Mouse (Mus musculus) left cerebral cortex, adult 18-20 months (tissue): ENCODE data around the gene Ccdc169. TPM values are rescaled to one million over a fixed set of nuclear protein-coding genes. Genes with fewer than 3 reads are reported as not detected.
"Not testable (repeated sequence)": the region's sequence is repeated elsewhere in the genome, so short reads cannot be mapped to it uniquely, and the experiment has no call there.

ENCODE experiments used
- DNase-seq, 2 experiments: peaks; one replicate each; pipeline ENCODE4 v3.0.0; 2021 to 2022; ENCODE audit warnings: low spot score in 2 of 2, mixed read lengths in 1 of 2
- microRNA-seq, 2 experiments: library from miRNA; unstranded; fragments of <30 nt; microRNA quantifications; one replicate each; pipeline ENCODE4 v1.2.0; 2021
- total RNA-seq, 2 experiments: library from RNA; stranded (reverse); gene quantifications; 2 replicates each; pipeline ENCODE4 v1.2.3; 2021

Ccdc169 gene
- total RNA-seq, 2 experiments from 2014 or later = 0.12 TPM; not detected in 1

GRCm38 (mm10) chr3:55193351-55193750, 56.2 kb downstream of the Ccdc169 start:
- DNase-seq = no peak

- no peak for DNase-seq
Observed at GRCm38 (mm10) chr3:55194792-55195191, 57.7 kb downstream of the Ccdc169 start.

GRCm38 (mm10) chr3:55195581-55196327, 58.6 kb downstream of the Ccdc169 start:
- no peak for DNase-seq

GRCm38 (mm10) chr3:55196328-55196710, 59.2 kb downstream of the Ccdc169 start:
- DNase-seq = no peak

GRCm38 (mm10) chr3:55203621-55204020, 66.5 kb downstream of the Ccdc169 start:
- not testable (repeated sequence) for DNase-seq

- no peak for DNase-seq
Observed at GRCm38 (mm10) chr3:55206413-55206812, 69.3 kb downstream of the Ccdc169 start.

- DNase-seq = no peak
Observed at GRCm38 (mm10) chr3:55207665-55208064, 70.5 kb downstream of the Ccdc169 start.

GRCm38 (mm10) chr3:55212254-55212653, 75.1 kb downstream of the Ccdc169 start:
- DNase-seq = no peak

GRCm38 (mm10) chr3:55213785-55214184, 76.6 kb downstream of the Ccdc169 start:
- no peak for DNase-seq

GRCm38 (mm10) chr3:55214413-55214812, 77.3 kb downstream of the Ccdc169 start:
- no peak for DNase-seq

- DNase-seq = no peak
Observed at GRCm38 (mm10) chr3:55222502-55222901, 85.4 kb downstream of the Ccdc169 start.

Small RNA genes within 50 kb of the gene (microRNA-seq; reads per million reads assigned to microRNA genes)
- 0 reads per million in 2 experiments for gene Gm22029

Other genes starting within 250 kb of the Ccdc169 start
- 10 to 100 TPM; 22.9 to 26.8 TPM for gene Sertm1, start 221.5 kb upstream of the Ccdc169 start, total RNA-seq
- 1 to 10 TPM; 1.7 to 2.2 TPM for gene Ccna1, start 81.8 kb upstream of the Ccdc169 start, total RNA-seq
- 10 to 100 TPM; 33.7 to 36.3 TPM for gene Spg20, start 25.2 kb upstream of the Ccdc169 start, total RNA-seq
- gene Sohlh2, start 44.7 kb downstream of the Ccdc169 start, total RNA-seq = not detected
- gene Dclk1, start 105.0 kb downstream of the Ccdc169 start, total RNA-seq = 100 to 1,000 TPM; 785 to 850 TPM